Mouse (Mus musculus): ENCODE data around the gene Rela.
"Not testable (repeated sequence)": the region's sequence is repeated elsewhere in the genome, so short reads cannot be mapped to it uniquely, and the experiment has no call there.

Rela gene

DNA sequence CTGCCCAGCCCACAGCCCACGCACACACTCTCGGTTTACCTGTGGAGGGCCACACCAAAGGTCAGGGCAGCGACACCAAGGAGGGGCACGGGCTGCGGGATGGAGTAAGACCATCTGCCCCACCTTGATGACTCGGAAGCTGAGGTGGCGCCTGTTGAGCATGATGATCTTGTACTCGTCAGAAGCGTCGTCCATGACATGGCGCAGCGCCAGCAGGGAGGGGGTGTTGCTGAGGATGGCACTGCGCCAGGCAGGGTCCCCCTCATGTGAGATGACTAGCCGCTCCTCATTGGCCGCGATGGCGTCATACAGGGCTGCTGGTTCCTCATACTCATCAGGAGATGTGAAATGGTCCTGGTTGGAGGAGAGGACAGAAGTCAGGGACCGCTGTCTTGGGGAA is 29.1 kb downstream of the Rela start:
- peak; percentile 35 for DNase-seq

DNA sequence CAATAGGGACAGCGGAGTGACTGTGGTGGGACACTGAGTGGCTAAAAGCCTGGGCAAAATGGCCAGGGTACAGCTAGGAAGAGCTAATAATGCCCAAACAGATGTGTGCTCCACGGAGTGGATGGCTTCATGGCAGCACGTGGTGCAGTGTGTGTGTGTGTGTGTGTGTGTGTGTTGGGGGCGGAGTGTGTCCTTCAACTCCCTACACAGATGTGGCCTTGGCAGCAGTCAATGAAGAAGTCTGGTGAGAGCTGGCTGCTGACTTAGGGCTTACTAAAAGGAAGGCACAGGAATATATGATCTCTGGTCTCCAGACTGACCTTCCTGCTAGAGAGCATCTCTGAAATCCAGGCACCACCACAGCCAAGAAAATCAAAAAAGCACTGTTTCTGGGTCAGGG is 31.1 kb downstream of the Rela start:
- DNase-seq: no peak

DNA sequence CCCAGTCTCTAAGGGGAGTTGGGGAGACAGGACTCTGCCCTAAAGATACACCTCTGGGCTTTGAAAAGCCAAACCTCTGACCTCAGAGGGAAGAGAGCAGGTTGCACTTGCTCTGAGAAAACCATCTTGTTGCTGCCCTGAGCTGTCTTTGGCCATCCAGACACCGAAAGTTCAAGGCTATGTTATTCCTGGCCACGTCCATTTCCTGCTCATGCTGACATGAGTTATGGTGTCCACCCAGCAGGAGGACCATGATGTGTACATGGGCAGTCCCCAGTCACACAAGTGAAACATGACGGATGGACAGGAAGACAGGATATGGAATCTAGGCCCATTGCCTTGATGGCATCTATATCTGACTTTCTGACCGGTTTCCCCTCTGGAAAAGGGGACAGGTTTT is 43.1 kb downstream of the Rela start:
- no peak for DNase-seq

DNA sequence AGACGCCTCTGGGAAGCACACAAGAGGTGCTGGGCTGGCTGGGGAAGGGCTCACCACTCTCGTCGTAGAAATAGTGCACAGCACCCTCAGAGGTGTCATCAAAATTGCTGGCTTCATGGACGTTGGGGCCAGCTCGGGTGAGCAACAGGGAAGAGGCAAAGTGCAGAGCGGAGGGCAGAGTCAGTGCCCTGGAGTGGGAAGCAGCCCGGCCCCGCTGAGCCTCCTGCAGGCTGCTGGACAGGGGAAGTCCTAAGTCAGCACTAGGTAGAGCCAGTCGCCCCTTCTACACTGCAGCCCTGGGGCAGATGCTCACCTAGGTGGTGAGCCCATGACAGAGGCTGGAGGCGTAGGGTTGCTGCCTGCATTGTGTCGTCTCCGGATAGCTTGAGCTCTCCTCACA is 47.0 kb downstream of the Rela start:
- DNase-seq: no peak

DNA sequence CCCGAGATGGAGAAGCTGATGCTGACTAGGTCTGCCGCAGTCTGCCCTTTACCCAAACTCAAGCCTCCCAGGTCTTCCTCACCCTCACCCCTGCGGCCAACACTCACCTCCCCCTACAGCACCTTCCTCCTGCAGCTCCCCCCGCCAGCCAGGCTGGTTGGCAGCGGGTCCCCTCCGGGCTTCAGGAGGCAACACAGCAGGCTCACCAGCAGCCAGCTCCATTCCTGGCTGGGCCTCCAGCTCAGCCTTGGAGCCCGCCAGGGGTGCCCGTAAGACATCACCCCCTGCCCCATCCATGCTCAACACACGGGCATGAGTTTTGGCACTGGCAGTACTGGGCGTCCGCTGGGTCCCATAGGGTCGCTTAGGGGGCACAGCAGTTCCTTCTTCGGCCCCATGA is 47.7 kb downstream of the Rela start:
- DNase-seq: no peak

DNA sequence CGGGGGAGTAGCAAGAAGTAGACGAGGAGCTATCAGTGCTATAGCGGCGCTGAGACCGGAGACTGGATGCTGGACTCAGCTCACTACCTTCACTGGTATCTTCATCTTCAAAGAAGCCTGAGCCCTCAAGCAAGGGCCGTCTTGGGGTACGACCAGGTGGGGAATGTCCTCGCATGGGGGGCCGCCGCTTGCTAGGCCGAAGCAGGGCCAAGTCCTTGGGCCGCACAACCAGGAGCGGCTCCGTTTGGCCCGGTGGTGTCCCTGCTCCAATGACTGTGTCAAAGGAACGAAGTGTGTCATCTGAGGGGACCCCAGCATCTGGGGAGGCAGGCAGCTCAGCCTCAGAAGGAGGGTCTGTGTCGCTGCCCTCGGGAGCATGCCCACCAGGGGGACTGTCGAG is 48.1 kb downstream of the Rela start:
- no peak for DNase-seq

DNA sequence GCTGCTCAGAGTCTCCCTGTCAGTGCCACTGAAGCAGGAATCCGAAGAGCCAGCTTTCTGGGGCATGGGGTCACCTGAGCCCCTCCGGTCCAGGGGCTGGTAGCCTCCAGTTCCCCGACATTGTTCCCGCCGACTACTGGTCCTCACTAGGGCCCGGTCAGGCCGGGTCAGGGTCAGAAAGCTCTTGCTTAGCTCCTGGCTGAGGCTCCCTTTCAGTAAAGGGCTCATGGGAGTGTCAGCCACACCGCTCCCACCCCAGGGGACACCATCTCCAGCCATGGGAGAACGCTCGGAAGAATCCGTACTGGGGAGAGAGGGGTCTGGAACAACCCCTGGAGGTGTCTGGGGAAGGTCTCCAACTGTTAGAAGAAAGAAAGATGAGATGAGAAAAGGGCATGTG is 48.6 kb downstream of the Rela start:
- DNase-seq: no peak

DNA sequence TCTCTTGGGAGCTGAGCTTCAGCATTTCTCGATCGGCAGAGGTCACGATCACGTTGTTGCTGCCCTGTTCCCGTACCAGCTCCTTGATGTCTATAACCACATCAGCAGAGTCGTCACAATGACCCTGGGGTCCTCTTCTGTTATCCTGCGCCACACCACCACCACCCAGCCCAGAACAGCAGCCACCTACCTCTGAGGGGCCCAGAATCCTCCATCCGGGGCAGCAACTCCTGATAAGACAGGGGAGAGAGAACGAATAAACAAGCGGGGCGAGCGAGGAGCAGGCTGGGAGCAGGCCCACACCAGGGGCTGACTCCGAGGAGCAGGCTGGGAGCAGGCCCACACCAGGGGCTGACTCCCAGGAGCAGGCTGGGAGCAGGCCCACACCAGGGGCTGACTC is 49.2 kb downstream of the Rela start:
- no peak for DNase-seq

DNA sequence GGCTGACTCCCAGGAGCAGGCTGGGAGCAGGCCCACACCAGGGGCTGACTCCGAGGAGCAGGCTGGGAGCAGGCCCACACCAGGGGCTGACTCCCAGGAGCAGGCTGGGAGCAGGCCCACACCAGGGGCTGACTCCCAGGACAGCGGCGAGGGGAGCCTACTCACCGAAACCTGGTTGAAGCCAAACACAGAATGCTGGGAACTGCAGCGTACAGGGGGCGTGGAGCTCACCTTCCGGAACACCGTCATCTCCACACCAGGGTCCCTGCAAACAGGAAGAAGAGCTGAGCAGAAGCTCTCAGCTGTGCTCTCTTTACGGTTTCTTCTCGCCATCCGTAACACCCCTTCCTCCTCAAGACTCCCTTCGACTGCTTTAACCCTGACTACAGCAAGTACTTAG is 49.7 kb downstream of the Rela start:
- DNase-seq: not testable (repeated sequence)

DNA sequence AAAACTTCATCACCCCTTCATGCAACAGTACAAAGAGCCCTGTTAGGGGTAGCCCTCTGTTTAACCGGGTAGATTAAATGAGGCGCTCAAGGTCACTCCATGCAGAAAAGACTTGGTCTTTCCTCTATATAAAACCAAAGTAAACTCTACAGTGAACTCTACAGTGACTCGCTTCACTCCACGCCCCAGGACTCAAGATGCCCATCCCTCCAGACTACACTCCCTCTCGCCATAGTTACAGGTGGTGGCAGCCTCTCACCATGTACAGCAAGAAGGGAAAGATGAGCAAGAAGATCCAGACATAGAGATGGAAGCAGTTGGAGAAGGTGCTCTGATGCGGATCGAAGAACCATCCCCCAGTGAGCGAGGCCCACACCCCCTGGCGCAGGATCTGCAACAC is 50.5 kb downstream of the Rela start:
- DNase-seq: no peak

DNA sequence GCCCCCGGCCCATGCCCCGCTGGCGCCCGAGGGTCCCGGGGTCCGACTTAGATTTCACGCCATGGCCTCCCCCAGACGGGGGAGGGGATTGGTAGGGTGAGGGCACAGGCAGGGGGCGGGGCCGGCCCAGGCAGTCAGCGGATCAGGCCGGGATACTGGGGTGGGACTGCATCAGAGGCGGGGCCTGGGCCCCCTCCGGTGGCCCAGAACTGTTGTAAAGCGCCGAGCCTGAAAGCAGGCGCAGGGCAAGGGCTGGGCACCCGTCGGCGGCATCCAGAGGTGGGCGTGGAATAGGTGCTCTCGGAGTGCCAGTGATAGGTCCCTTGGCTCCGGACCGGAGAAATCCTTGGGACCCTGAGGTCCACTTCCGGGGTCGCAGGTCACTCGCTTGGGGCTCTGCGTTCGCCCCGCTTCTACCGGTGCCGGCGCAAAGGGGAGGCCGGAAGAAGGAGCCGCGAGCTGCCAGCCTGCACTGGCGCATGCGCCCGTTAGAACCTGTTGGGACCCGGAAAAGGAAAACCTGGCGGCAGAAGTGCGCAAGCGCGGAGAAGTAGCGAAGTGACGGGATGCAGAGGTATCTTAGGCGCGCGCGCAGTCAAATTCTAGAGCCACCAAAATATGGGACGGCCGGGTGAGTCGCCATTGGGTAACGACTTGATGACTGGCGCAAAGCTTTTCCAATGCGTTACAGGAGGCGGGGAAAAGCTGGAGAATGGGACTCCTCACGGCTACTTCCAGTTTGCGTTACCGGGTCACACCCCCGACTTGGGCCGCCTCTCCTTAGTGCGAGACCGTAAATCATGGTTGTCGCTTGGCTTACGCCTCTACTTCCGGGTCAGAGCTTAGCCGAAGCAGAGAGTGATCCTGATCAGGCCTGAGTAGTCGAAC is 51.2 kb downstream of the Rela start, which contains the start of the genes Map3k11 and Pcnx3:
Gene Map3k11, plus strand, starts transcription at position 543 of the 888 bp plus-strand sequence.
Gene Pcnx3, minus strand, starts transcription at position 709 of the 888 bp plus-strand sequence.
- DNase-seq: peak; percentile 96

DNA sequence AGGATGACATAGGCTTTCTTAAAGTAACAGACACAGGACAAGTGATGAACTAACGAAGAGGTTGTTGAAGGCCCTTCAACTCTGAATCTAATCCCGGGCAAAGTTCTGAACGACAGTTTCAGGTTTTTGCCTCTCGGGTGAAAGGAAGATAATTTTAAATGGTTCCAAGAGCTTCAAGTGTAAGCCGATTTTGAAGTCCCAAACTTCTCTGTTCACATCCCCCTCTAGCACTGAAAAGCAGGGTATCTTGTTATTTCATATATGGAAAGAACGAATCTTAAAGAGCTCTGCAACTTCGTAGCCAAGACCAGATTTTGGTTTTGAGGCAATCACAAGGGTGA is 51.8 kb downstream of the Rela start:
- no peak for DNase-seq

DNA sequence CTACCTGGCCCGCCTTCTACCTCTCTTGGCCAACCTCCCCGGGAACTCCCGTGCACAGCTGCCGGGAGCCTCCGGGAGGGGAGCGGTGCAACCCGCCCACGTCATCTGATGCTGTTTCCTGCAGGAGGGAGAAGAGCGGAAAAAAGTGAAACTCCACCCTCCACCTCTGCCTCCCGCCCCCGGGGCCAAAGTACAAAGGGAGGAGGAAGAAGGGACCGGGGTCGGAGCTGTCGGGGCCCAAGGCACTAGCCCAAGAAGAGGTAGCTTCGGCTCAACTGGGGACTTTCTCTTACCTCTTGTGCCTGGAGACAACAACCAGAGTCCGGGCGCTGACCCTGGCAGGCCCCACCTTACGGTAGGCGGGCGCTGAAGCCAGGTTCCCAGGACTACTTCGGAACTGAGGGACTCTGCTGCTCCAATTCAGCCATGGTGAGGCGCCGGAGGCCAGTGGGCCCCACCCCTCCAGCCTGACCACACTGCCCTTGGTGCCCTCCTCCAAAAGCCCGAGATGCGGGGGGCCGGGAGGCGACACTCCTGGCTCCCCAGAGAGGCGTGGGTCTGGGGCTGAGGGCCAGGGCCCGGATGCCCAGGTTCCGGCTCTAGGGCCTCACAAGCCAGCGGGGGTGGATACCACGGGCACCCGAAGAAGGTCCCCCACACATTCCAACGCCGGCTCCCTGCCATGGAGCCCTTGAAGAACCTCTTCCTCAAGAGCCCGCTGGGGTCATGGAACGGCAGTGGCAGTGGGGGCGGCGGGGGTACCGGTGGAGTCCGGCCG is 52.5 kb downstream of the Rela start:
- peak; percentile 61 for DNase-seq

DNA sequence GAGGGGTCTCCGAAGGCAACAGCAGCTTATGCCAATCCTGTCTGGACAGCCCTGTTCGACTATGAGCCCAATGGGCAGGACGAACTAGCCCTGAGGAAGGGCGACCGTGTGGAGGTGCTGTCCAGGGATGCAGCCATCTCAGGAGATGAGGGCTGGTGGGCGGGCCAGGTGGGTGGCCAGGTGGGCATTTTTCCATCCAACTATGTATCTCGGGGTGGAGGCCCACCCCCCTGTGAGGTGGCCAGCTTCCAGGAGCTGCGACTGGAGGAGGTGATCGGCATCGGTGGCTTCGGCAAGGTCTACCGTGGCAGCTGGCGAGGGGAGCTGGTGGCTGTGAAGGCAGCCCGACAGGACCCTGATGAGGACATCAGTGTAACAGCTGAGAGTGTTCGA is 53.1 kb downstream of the Rela start:
- no peak for DNase-seq

DNA sequence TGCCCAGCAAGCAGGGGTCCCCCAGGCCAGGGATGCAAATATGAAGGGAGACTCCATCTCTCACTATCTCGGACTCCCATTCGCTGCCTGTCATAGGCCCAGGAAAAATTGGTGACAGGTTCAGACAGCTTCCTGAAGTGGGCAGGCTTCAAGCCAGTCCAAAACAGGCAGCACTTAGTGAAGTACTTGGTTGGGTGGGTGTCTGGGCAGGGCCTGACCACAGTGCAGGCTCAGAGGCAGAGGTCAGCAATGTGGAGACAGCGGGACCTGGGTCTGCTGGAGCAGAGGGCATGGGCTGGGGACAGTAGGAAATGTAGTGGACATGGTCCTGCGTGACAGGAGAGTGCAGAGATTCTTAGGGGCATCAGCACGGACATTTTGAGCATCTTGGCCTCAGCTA is 54.3 kb downstream of the Rela start:
- no peak for DNase-seq

DNA sequence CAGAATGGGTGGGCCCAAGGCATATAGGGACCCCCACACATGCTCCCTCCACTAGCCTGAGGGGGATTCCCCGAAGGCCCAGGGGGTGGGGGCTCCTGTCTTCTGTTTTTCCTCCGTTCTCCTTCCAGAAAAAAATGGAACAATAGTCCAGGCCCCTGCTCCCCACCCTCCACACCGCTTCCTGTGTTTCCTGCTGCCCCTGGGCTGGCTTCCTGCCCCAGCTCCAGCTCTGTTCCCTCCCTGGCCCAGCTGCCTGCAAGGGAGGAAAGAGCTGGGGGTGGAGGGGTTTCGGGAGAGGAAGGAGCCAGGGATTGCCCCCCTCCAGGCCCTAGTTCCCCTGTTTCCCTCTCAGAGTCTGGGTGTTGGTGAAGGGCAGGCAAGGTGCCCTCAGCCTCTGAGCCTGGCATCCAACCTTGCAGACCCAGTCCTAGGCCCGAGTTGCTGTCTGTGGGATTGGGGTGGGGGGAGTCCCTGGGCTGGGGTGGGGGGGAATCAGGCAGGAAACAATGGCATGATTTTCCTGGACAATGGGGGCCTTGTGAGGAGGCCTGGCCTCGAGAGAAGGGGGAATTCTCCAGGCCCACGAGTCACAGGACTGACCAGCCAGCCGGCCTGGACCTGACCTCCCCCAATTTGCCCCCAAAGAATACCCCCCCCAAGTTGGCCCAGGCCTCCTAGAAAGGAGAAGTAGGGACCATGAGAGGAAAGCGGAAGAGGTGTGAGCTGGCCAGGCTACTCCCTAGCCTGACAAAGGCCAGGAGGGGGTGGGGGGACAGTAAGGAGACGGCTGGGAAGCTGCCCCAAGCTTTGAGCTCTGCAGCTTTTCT is 55.0 kb downstream of the Rela start:
- no peak for DNase-seq

DNA sequence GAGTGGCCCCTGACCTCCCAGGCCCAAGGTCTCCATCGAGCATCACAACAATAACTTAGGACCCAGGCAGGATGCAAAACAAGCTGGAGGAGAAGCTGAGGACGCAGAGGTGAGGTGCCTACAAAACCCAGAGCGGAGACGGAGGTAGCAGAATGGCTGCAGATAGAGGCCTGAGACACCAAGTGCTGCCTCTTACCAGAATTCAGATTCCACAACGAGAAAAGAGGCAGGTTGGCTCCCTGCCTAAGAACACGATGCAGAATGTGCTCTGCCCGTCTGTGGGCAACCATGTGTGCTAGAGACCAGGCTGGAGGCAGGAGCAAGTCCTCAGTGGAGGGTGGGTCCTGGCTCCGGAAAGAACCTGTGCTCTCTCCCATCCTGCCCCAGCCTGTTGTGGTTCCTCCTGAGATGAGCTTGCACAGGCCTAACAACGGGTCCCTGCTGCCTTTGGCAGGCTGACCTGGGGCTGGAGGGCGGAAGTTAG is 55.7 kb downstream of the Rela start:
- no peak for DNase-seq

DNA sequence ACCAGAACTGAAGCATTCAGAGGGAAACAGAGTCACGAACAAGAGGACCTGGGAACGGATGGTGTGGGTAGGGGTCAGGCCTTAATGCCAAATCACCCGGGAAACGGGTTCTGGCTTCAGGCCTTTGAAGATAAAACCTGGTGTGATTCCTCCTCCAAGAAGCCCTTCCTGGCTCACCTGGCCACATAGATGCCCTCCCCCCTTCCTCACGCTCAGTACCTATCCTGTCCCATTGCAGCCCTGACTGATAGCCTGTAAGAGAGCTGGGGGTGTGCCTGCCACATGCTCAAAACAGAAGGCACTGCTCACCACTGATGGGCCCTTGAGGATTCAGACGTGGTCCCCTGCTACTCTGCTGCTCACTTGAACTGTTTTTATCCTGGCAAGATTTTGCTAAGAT is 56.5 kb downstream of the Rela start:
- DNase-seq: no peak

DNA sequence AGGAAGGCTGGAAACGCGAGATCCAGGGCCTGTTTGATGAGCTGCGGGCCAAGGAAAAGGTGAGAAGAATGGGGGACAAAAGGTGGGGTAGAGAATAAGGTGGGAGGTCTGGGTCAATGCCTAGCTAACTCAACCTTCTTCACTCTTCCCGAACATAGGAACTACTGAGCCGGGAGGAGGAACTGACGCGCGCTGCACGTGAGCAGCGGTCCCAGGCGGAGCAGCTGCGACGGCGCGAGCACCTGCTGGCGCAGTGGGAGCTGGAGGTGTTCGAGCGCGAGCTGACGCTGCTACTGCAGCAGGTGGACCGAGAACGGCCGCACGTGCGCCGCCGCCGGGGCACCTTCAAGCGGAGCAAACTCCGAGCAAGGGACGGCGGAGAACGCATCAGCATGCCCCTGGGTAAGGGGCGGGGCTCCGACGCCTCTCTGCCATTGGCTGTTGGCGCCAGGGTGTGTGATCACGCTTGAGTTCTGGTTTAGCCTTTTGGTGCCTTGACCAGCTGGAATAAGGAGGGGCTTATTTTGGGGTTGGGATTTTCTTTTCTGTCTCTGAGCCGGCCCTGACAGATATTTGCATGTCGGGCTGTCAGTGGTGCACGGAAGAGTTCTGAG is 58.7 kb downstream of the Rela start:
- no peak for DNase-seq
